Mouse (Mus musculus) B cell, adult 67 days (primary cell): Measurements from ENCODE around the gene Pcbp2. TPM values are rescaled to one million over a fixed set of nuclear protein-coding genes. Genes with fewer than 3 reads are reported as not detected.

Source experiments
- total RNA-seq, 2 experiments: library from RNA; stranded (reverse); gene quantifications; 4 replicates each; pipeline ENCODE4 v1.2.4; 2023

Pcbp2 gene
- 100 to 1,000 TPM; 699 to 726 TPM for total RNA-seq

GRCm38 (mm10) chr15:102470183-102470604 is at the start of gene Pcbp2:
TSS of gene Pcbp2 (plus strand) at chr15:102470539.

GRCm38 (mm10) chr15:102445146-102445545 is 25.2 kb upstream of the Pcbp2 start, which contains the start of gene Amhr2:
TSS of gene Amhr2 (plus strand) at chr15:102445367.

GRCm38 (mm10) chr15:102458904-102459317 is 11.4 kb upstream of the Pcbp2 start, which contains the start of gene Prr13:
TSS of gene Prr13 (plus strand) at chr15:102459028.

GRCm38 (mm10) chr15:102503447-102503846 is 33.1 kb downstream of the Pcbp2 start, which contains the start of gene Gm10337:
TSS of gene Gm10337 (plus strand) at chr15:102503722.

GRCm38 (mm10) chr15:102516728-102517404 is 46.5 kb downstream of the Pcbp2 start, which contains the start of gene Map3k12:
TSS of gene Map3k12 (minus strand) at chr15:102517064.

GRCm38 (mm10) chr15:102517976-102518858 is 47.9 kb downstream of the Pcbp2 start, which contains the start of gene Tarbp2:
TSS of gene Tarbp2 (plus strand) at chr15:102518192.

GRCm38 (mm10) chr15:102524892-102525485 is 54.6 kb downstream of the Pcbp2 start, which contains the start of gene Npff:
TSS of gene Npff (minus strand) at chr15:102524942.

Other genes with a start within 250 kb of the Pcbp2 start
- 100 to 1,000 TPM; 229 to 246 TPM for gene Itgb7, start 238.6 kb upstream of the Pcbp2 start, total RNA-seq
- gene Rarg, start 213.0 kb upstream of the Pcbp2 start, total RNA-seq: under 1 TPM in 1 of 2 experiments, not detected in 1; 0.38 TPM
- not detected for gene Gm9918, start 200.0 kb upstream of the Pcbp2 start, total RNA-seq
- 10 to 100 TPM; 28.8 to 32.5 TPM for gene Mfsd5, start 191.1 kb upstream of the Pcbp2 start, total RNA-seq
- gene Espl1, start 174.3 kb upstream of the Pcbp2 start, total RNA-seq: 1 to 10 TPM in 1 of 2 experiments, under 1 TPM in 1; 0.93 to 1.3 TPM
- 100 to 1,000 TPM; 526 to 540 TPM for gene Pfdn5, start 144.4 kb upstream of the Pcbp2 start, total RNA-seq
- 10 to 100 TPM; 70.1 to 72.8 TPM for gene Myg1, start 138.8 kb upstream of the Pcbp2 start, total RNA-seq
- gene Aaas, start 119.8 kb upstream of the Pcbp2 start, total RNA-seq: 10 to 100 TPM; 60.7 to 62.9 TPM
- gene Sp7, start 103.4 kb upstream of the Pcbp2 start, total RNA-seq: not detected
- 100 to 1,000 TPM; 183 TPM for gene Sp1, start 64.4 kb upstream of the Pcbp2 start, total RNA-seq
- 1 to 10 TPM in 1 of 2 experiments, under 1 TPM in 1; 0.74 to 2.6 TPM for gene Amhr2, start 25.2 kb upstream of the Pcbp2 start, total RNA-seq
- gene Prr13, start 11.5 kb upstream of the Pcbp2 start, total RNA-seq: 100 to 1,000 TPM in 1 of 2 experiments, 10 to 100 TPM in 1; 95.8 to 104 TPM
- gene Gm10337, start 33.2 kb downstream of the Pcbp2 start, total RNA-seq: 1 to 10 TPM in 1 of 2 experiments, not detected in 1; 7.7 TPM
- gene Map3k12, start 46.5 kb downstream of the Pcbp2 start, total RNA-seq: 1 to 10 TPM; 1.3 TPM
- 10 to 100 TPM; 50.8 to 57.4 TPM for gene Tarbp2, start 47.7 kb downstream of the Pcbp2 start, total RNA-seq
- 10 to 100 TPM; 15.7 to 26.0 TPM for gene Npff, start 54.4 kb downstream of the Pcbp2 start, total RNA-seq
- gene Gm28047, start 154.5 kb downstream of the Pcbp2 start, total RNA-seq: 1 to 10 TPM; 2.4 to 3.2 TPM
- 100 to 1,000 TPM; 146 to 155 TPM for gene Atf7, start 154.9 kb downstream of the Pcbp2 start, total RNA-seq
- gene Atp5g2, start 201.8 kb downstream of the Pcbp2 start, total RNA-seq: 1 to 10 TPM; 7.7 to 9.0 TPM